Mouse (Mus musculus) 416B (cell line): ENCODE data around the gene Tmem258.

Experiments
- DNase-seq: peaks from one replicate; pipeline ENCODE4 v3.0.0; 2011; ENCODE audit warnings: low read depth

Gene Tmem258

DNA sequence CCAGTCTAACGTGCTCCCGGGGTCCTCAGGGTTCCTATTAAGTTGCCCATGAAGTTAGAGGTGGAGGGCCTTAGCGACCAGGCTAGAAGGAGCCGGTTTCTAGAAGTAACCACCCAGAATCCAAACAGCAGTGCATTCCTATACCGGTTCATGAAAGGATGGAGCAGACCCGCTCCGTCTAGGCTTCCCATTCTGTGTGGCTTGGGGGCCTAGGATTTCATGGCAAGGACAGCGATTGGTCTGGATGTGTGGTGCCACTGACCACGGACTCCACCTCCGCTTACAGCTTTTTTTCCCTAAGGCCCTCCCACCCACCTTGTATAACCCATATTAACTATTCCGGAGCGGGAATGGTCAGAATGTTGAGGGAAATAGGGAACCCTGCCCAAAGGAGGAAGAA lies 19.7 kb upstream of the Tmem258 start:
- peak; percentile 89 for DNase-seq

DNA sequence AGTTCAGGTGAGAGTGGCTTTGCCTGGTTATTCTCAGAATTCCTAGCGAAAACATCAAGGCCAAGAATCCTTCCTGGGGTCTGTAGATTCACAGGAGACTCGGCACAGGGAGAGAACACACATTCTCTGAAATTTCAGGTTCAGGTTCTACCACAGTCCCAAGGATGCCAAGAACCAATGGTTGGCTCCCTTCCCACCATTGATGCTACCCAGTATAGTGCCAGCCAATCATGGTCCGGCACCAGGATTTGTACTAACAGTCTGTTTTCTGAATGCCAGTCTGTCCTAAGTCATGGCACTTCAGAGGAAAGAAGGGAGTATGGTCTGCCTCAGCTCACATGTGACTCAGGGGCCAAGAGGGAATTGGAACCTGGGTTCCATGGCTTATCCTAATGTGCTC lies 17.9 kb upstream of the Tmem258 start:
- no peak for DNase-seq

DNA sequence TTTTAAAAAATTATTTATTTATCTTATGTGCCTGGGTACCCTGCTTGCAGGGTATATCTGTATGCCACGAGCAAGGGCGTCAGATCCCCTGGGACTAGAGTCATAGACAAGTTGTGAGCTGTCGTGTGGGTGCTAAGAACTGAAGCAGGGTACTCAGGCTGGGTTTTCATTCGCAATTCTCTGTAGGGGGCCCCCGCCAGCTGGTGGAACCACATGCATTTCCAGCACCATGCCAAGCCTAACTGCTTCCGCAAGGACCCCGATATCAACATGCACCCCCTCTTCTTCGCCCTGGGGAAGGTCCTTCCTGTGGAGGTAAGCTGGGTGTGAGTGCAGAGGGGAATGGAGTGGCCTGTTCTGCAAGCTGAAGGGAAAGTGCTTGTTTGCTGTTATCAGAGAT lies 17.2 kb upstream of the Tmem258 start:
- DNase-seq = no peak

DNA sequence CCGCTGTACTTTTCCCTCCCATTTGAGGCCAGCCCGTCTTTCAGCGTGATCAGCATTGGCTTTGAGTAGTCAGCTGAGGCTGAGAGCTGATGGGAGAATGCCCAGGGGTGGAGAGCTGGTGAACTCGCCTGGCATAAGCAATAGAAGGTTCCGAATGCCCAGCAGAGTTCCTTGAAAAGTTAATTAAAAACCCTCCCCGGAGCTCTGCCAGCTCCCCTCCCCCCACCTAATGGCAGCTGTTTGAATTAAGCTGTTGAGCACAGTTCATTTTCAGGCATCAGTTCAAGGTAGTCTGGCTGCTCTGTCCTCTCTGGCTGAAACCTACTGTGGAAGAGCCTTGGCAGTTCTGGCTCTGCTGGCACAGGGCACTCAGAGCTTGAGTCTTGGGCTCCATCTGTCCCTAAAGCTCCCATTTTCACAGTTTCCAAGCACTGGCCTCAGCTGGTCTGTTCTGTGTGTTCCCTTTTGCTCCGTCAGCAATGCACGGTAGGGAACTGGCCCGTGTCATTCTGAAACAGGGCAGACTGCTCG lies 15.5 kb upstream of the Tmem258 start:
- DNase-seq = no peak

DNA sequence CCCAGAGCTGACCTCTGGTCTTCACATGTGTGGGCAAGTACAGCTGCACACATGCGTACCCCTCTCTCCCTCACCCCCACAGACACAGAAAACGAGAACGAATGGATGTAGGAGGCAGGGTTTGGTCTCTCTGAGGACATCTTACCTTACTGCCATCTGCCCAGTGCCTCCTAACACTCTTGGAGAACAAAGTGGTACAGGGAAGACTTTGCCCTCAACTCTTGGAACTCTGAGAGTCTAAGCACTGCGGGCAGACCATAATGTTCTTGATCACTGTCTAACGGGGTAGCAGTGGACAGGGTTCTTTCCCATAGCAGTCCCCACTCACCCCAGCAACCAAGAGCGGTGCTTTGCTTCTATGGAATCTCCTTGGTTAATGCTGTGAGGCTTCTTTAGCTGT lies 14.8 kb upstream of the Tmem258 start:
- no peak for DNase-seq

DNA sequence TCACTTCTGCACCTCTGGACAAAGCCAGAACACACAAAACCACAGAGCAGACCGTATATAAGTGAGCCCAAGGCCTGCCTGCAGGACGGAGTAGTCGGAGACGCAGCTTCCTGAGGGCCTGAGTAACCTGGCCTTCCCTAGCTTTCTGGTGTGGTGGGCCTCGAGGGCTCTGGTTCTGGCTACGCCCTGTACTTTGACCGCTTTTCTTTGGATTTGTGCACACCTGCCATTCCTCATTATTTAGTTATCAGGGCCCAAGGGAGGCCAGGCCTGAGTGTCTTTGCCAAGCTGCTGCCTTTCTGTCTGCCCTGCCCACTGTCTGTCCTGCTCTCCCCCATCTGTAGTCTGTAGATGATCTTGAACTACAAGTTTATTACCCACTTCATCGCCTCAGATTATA lies 13.9 kb upstream of the Tmem258 start:
- no peak for DNase-seq

DNA sequence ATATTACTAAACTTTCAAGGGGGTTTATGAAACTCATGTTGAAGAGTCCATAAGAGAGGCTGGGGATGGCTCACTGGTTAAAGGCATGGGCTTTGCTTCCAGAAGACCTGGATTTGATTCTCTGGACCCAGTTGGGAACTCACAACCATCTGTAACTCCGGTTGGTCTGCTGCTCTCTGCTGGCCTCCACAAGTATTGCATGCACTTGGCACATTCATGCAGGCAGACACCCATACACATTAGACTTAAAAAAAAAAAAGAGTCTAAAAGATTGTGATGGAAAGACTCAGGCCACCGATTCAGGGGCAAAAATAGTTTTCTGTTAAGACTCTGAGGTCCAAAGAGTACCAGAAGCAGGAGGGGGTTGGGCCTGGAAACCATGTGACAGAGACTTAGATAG lies 13.0 kb upstream of the Tmem258 start:
- DNase-seq = peak; percentile 77

DNA sequence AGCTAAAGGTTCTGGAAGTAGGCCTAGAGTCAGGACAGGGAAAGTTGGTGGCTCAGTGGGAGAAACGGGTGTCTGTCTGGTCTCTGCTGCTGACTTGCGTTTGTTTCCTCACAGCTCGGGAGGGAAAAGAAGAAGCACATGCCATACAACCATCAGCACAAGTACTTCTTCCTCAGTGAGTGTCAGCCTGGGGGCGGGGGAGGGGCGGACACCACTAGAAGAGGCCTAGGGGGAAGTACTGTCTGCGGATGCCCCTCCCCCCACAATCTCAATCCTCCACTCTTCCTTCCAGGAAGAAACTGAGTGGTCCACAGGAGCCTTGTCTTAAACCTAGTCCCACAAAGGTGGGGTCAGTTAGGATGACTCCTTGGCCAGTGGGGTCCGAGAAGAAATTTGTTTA lies 12.5 kb upstream of the Tmem258 start:
- DNase-seq = peak; percentile 58

DNA sequence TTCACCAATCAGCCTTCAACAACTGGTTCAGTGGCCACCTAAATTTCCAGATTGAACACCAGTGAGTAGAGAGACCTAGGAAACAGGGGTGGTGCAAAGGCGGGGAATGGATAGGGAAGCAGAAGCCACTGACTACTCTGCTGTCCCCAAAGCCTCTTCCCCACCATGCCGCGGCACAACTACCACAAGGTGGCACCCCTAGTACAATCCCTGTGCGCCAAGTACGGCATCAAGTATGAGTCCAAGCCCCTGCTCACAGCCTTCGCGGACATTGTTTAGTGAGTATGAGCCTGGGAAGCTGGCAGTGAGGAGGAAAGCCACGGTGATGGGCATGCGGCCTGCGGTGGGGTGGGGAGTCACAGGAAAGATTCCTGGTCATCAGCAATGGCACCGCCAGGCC lies 9.5 kb upstream of the Tmem258 start:
- DNase-seq = no peak

DNA sequence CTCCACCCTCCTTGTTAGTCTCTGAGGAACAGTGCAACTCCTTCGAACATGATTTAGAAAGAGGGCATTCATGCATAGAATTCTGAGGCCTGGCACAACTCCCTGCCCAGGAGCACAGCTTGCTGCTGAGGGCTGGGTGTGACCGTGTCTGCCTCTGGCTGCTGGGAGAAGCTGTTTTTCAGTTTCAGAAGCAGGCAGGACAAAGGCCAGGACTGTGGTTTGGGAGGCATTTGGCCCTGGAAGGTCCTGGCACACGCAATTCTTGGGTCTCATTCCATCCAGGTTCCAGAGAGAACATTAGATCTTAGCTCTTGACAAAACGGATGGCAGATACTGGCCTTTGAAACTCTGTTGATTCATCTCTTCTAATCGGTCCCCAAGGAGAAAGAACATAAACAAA lies 8.6 kb upstream of the Tmem258 start:
- DNase-seq = no peak

DNA sequence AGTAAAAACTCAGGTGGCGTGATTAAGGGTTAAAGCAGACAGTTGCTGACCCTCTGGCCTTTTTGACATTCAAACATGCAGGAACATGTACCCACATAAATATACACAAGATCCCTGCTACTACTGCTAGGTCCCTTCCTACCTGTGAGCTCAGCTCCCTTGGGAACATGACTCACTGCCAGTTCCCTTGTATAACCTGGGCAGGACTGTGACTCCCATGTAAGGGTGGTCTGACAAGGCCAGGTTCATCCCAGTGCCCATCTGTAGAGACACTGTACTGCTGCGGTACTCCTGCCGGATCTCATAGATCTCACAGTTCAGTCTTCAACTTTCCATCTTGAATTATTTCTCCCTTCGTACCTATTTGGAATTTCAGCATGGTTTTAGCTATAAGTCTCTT lies 6.7 kb upstream of the Tmem258 start:
- DNase-seq = no peak

DNA sequence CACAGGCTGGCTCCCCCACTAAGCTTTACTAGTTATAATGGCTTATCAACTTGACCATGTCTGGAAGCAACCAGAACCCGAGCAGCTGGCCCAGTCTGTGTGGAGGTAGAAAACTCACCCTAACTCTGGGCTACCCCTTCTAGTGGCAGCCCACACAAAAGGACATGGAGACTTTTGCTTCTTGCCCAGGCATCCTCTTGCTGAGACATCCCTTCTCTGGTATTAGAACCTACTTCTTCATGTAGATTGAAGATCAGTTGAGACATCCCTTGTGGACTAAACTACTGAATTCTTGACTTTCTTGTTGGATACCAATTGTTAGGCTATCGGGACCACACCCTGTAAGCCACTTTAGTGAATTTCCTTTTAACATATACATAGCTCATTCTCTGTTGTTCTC lies 5.5 kb upstream of the Tmem258 start:
- DNase-seq = peak; percentile 19

DNA sequence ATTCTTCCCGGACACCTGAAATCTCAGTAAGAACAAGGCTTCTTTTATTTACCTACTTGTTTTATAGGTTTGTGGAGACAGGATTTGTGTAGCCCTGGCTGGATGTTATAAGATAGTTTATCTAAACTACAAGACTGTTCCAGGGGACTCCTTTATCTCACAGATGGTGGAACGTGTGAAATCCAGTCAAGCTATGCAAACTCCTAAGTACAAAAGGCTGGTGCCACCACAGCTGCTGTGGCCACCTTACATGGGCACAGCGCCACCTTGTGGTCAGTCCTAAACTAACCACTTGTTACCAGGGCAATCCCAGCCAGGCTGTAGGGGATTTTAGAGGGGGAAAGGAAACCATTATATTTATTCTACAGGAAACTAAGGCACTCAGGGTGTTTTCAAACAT lies 5.1 kb upstream of the Tmem258 start:
- peak; percentile 87 for DNase-seq

DNA sequence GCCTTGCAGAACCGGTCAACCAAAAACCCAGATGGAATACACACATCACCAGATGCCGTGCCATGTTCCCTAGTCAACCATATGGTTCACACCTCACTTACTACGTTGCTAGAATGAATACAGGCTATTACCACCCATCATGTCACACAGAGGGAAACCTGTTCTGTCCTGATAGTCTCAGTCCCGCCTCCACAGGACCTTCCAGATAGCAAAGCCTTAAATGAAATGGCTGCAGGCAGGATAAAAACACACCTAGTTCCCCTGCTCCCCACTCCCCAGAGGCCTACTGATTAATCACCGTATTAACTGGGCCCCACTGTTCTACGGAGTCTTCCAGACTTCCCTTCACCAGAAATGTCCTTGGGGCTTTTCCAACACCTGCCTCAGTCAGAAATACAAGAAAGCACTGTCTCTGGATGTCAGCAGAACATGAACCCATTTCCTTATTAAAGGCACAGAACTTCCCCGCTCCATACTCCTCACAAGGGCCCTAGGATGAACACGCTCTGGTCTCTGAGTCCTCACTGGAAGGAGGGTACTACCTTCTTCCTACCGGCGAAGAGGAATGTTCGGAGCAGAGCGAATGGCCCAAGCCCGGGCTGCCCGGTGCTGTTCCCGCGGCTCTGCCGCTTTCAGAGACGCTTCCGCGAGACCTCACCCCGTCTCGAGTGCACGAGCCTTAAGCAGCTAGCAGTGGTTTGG lies 517 bp upstream of the Tmem258 start:
- DNase-seq = peak; percentile 54

DNA sequence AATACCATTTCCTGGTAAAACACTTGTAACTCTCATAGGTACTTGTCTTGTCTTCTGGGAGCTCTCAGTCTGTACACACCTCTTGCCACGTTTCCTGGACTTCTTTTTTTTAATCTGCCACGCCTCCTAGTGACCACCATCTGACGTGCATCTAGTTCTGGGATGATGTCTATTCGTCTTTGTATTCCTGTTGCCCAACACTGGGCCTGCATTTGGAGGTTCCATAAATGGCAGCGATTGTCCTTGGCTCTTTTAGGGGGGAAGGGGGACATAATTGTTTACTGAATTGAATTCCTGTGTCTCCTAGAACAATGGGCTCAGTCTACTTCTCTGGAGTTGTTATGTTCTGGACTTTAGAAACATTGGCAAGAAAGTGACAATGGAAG lies 795 bp downstream of the Tmem258 start:
- peak; percentile 91 for DNase-seq

DNA sequence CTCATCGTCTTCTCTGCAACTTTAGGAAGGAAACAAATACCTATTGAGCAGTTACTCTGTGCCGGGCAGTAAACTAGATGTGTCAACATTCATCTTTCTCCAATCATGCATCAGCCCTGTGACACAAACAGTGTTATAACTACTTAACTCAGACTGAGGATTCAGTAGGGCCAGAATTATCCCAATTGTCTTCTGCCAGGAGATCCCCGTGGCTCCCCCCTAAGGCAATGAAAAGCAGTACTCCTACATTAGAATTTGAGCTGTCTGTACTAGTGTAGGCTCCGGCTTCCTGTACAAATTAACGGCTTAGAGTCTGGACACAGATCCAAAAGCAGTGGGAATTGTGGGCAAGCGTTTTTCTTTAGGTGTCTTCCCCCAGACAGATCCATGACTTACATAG lies 1.2 kb downstream of the Tmem258 start:
- DNase-seq = no peak

DNA sequence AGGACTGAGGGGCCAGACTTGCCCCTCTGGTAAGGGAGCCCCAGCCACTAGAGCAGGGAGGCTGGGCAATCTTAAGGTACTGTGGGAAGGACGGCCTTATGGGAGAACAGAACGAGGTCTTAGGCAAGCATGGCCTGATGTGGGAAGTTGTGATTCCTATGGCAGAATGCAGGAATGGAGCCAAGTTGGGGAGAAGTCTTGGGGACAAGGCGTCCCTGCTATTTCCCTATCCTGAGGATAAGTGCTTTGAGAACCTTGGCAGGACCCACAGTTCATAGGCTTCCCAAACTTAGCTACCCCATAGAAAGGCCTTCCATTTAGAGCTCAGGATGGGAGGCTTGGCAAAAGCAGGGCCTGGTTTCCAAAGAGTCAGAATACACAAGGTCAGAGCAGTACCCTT lies 5.0 kb downstream of the Tmem258 start:
- DNase-seq = no peak

DNA sequence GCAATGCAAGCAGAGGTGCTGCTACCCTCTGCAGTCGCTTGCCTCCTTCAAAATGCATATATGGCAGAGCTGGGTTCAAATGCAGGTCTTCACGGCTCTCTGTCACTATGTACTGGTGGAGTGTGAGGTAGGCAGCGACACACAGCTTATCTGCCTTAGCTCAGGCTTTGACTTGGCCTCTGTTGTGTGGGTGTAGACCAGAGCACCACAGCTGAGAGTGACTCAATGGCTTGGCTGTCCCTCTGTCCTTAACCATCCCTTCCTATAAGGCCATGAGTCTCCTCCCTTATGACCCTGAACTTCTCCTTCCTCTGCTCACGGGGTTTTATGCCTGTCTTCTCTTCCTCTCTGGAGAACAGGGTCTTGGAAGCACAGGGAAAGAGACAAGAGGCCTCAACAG lies 7.1 kb downstream of the Tmem258 start:
- peak; percentile 14 for DNase-seq

DNA sequence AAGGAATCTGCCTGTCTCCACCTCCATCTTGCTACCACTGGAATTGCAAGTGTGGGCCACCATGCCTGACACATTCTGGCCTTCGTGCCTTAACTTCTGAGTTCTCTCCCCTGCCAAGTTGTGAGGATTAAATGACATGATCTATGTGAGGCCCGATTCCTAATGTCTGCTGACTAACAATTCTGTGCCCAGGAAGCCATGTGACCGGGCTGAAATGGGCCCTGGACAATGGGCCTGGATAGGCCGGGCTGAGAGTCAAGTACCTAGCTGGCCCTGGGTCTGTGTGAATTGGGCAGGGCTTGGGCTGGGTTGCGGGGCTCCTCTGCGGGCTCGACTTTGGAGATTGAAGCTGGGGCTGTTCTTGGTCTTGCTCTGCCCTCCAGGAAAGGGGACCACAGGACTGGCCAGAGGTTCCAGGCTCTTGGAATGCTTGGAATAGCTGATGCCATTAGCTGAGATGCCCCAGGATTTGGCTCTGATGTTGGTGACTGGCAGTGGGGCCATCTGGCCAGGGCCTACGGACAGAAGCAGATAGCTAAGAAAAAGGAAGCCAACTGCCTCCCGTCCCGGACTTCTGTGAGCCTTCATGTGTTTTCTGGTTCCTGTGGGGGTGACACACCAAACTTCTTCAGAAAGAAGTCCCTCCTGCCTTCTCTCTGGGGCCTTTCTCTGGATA lies 10.1 kb downstream of the Tmem258 start:
- DNase-seq = no peak

DNA sequence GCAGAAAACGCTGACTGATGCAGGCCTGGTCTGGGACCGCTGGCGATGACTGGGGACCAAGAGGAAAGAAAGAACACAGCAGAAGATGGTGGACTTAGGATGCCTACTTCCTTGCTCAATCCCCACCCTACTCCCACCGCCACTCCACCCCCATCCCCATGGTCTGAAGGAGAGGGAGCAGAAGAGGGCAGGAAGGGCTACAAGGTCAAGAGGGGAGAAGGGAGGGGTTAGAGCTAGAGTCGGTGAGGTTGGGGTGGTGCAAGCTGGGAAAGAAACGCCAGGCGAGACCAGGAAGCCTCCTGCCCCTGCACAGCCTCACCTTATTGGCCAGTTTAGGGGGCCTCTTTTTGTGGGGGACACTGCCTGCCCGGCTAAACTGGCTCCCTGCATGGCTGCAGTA lies 12.3 kb downstream of the Tmem258 start:
- no peak for DNase-seq

DNA sequence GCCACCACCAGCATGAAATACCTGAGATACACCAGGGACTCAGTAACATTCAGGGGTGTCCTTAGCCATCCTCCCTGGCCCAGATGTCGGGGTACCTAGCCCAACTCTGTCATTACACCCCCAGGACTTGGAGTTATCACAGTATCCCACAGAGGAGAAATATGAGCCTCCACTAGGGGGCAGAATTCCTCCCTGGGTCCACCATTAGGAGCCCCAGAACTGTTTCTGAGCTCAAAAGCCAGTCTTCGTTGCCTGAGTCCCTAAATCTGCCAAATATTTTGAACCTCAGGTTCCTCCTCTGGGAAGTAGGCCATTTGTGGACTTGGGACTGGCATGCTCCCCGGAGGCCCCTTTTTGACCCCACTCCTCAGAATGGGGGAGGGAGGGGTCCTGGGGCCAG lies 15.3 kb downstream of the Tmem258 start:
- peak; percentile 51 for DNase-seq

DNA sequence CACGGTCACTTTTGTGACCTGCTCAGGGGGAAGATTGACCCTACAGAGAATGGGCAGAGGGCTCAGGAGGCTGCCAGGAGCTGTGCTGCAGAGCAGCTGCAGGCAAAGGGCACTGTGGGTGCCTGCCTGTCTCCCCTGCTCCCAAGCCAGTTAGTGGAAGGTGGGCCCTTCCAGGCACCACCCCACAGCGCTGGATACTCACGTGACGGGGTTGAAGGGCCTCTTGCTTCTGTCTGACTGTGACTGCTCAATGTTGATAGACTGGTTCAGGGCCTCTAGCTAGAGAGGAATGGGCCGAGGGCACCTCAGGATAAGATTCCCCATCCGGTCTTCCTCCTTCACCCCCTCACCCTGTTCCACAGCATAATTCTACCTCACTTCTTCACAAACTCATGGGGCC lies 15.8 kb downstream of the Tmem258 start:
- no peak for DNase-seq

DNA sequence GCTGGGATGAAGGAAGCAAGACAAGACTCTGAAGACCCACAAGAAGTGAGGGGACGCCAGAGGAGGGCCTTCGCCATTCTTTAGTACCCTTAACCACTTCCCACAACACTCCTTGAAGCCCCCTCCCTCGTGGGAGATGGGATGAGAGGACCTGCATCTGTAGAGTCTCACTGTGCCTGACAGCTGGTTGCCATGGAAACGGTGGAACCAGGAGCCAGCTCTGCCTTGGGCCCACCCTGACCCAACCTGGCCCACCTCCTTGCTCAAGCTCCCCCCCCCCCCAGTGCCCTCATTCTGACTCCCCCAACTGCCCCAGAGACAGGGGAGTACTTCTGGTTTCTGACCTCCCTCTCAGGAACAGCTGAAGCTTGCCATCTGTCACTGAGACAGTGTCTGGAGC lies 17.8 kb downstream of the Tmem258 start:
- DNase-seq = no peak

DNA sequence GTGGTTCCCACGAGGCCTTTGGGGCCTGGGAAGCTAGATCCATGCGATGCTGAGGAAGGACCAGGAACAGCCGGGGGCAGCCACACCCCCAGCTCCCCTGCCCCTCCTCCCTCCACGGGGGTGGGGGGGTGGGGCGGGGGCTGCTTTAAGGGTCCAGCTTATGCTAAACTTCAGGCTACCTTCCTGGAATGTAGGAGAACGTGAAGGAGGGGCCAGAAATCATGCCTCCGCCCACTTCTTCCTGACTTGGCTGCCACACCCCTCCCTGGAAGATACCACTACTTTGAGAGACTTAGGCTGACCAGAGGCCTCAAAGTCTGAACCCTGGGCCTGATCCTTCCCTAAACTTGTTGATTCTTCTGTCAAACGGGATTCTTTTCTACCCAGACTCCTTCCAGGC lies 18.8 kb downstream of the Tmem258 start:
- peak; percentile 20 for DNase-seq
